Mouse (Mus musculus): ENCODE data around the gene Rpgrip1l.

DNA sequence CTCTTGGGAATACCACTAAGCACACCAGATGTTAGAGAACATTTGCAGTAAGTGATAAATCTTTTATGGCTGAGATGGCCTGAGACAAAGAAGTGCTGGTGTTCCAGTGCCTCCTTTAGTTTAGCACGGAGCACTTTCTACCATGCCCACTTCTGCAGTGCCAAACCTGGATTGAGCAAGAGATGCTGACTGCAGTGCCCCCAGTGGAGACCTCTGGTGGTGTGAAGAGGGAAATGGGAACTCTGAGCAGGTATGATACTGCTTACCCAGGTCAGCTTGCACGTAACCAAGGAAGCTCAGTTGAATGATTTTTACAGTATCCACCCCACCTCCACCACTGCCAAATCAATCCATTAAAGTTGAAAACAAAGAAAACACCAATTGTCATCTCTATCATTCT lies 51.5 kb downstream of the Rpgrip1l start:
- TF ChIP-seq CTCF (IDR thresholded peaks at IDR 0.05; ENCODE audit: low read depth, low read length) = no peak
- TF ChIP-seq GATA2 (IDR thresholded peaks at IDR 0.05; ENCODE audit: borderline replicate concordance, low read depth, low read length) = no peak
- no peak for TF ChIP-seq POLR2AphosphoS5 (IDR thresholded peaks at IDR 0.05; ENCODE audit: insufficient replicate concordance, low read depth, low read length)
- TF ChIP-seq TAL1 (conservative IDR thresholded peaks at IDR 0.05; ENCODE audit: low read depth, low read length) = no peak
- TF ChIP-seq GATA1 (IDR thresholded peaks at IDR 0.05; ENCODE audit: borderline replicate concordance, low read length) = no peak

Data from G1E (cell line).